Mouse (Mus musculus): Measurements from ENCODE around the gene Hoxa3. TPM values are rescaled to one million over a fixed set of nuclear protein-coding genes. Genes with fewer than 3 reads are reported as not detected.

The Hoxa3 gene
- polyA plus RNA-seq, 1 experiment = not detected

DNA sequence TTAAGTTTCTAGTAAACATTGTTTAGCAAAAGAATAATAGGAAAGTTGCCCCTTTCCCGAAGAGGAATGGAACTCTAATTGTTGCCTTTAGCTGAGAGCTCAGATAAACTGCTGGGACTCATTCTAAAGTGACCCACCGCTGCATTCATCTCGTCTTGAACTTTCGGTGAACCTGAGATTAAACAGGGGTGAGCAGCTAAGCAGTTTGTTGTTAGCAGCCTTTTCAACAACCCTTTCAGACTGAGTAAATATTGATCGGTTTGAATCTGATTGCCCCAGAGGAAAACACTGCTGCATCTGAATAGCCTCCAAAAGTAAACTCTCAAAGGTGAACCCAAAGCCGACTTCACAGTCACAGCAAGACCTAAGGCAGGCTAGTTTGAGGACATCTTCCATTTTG is 59.9 kb downstream of the Hoxa3 start:
- TF ChIP-seq CTCF (IDR thresholded peaks at IDR 0.05; ENCODE audit: extremely low read depth, insufficient read depth, low read length) = no peak
- TF ChIP-seq POLR2A (IDR thresholded peaks at IDR 0.05; ENCODE audit: extremely low read depth, insufficient read depth, low read length) = no peak
- Histone ChIP-seq H3K4me1 (ENCODE audit: control insufficient read depth, insufficient read depth, low read length) (no peaks in the 10 kb centered on the region), H3K4me3 (ENCODE audit: insufficient read depth, low read length) (no peak overlapping the region), H3K27ac (ENCODE audit: insufficient read depth, low read length) (no peak overlapping the region)

DNA sequence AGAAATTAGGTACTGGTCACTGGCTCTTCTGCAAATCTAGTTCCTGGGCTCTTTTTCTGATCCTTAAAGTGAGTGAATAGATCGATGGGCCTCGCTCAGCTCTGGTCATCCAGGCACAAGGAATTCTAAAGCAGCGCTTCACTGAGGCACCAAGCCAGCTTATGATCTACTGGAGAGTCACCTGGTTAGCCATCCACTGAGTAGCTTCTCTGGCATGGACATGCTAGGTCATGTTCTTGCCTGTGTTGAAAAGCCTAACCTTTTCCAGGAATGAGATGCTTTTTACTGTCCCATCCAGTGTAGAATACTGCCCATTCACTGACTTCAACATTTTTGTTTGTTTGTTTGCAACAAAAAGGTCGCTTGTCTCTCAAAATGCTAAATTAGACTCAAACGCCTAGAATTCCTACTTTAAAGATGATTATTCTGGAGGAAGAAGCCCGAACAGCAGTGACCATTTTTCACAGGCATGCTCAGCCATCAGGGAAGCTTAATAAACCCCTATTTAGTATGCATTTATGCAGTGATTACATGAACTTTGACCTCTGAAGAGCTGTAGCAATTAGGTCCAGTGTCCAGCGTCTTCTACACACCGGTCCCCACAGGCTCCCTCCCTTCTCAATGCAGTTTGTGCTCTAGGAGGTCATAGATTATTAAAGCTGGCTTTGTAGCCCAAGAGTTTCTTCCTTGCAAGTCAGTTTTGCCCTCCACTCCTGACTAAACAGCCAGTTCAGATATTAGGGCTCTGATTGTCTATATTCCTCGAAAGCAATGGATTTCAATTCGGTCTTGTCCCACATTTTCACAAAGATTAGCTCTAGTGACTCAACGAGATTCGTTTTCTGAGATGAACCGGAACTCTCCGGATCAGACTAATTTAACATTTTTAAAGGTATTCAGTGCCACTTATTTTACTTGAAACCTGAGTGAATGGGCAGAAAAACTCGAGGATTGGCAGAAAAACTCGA is 60.6 kb downstream of the Hoxa3 start:
- Histone ChIP-seq H3K4me1 (ENCODE audit: control insufficient read depth, insufficient read depth, low read length) (no peaks in the 10 kb centered on the region), H3K4me3 (ENCODE audit: insufficient read depth, low read length) (no peak overlapping the region), H3K27ac (ENCODE audit: insufficient read depth, low read length) (no peak overlapping the region)
- no peak for TF ChIP-seq CTCF (IDR thresholded peaks at IDR 0.05; ENCODE audit: extremely low read depth, insufficient read depth, low read length)
- TF ChIP-seq POLR2A (IDR thresholded peaks at IDR 0.05; ENCODE audit: extremely low read depth, insufficient read depth, low read length) = no peak

DNA sequence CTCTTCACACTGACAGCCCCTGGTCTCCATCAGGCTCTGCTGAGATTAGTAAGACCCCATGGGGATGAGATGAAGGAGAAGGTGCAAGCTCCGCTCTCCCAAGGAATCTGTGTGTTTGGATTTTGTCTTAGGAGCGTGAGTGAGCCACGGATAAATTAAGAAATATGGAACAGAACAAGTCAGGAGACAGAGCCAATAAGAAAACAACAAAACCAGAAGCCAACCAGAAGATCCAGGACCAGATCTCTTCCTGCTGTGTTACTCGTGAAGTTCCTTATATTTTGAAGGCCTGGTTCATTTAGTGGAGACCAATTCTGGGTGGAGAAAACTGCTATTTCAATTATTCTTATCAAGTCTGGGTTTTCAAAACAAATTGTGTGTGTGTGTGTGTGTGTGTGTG is 61.6 kb downstream of the Hoxa3 start:
- Histone ChIP-seq H3K4me3 (ENCODE audit: insufficient read depth, low read length) (no peak overlapping the region), H3K27ac (ENCODE audit: insufficient read depth, low read length) (no peak overlapping the region), H3K4me1 (ENCODE audit: control insufficient read depth, insufficient read depth, low read length) (no peaks in the 10 kb centered on the region)
- TF ChIP-seq POLR2A (IDR thresholded peaks at IDR 0.05; ENCODE audit: extremely low read depth, insufficient read depth, low read length) = no peak
- no peak for TF ChIP-seq CTCF (IDR thresholded peaks at IDR 0.05; ENCODE audit: extremely low read depth, insufficient read depth, low read length)

DNA sequence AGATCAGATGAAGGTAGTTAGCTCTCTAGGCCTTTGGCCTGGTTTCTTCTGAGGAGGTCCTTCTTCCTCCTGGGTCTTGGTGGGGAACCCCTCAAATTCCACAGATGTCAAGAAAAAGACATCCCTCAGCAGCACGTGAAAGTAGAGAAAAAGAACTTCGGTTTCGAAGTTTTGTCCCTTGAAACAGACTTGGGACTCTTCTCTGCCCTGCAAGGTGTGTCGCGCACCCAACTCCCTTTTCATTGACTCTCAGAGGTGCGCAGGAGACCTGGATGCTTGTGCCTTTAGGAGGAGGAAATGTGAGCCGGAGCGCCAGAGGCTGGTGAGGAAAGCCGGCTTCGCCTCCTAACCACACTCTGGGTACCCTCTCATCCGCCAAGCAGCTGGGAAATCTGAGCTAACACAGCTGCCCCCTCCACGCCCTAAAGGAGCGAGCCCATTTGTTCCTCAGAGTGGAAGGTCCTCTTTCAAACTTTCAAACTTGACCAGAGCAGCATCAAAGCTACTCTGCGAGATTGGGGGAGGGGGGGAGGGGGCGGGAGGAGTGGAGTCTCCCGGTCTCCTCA is 62.7 kb downstream of the Hoxa3 start:
- H3K4me3 ChIP-seq (ENCODE audit: insufficient read depth, low read length) = no peak overlapping the region
- H3K27ac ChIP-seq (ENCODE audit: insufficient read depth, low read length) = no peak overlapping the region
- TF ChIP-seq POLR2A (IDR thresholded peaks at IDR 0.05; ENCODE audit: extremely low read depth, insufficient read depth, low read length) = no peak
- TF ChIP-seq CTCF (IDR thresholded peaks at IDR 0.05; ENCODE audit: extremely low read depth, insufficient read depth, low read length) = no peak
- H3K4me1 ChIP-seq (ENCODE audit: control insufficient read depth, insufficient read depth, low read length) = no peaks in the 10 kb centered on the region

DNA sequence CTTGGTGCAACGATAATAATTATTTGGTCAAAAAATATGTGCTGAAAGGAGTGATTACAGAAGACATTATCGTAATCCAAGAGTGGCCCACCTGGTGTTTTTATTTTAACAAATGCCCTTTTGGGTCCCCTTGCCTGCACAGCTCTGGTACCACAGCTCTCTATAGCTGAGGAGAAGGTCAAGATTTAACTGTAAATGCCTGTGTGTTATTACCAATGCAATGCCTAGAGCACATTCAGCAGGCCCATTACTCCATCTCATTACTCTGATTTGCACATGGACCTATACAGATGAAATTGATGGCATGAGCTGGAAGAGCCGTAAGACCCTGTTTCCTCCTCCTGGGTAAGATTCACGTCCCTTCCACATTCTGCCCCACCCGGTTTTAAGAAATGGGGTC is 74.0 kb downstream of the Hoxa3 start:
- no peak for TF ChIP-seq CTCF (IDR thresholded peaks at IDR 0.05; ENCODE audit: extremely low read depth, insufficient read depth, low read length)
- no peak for TF ChIP-seq POLR2A (IDR thresholded peaks at IDR 0.05; ENCODE audit: extremely low read depth, insufficient read depth, low read length)

DNA sequence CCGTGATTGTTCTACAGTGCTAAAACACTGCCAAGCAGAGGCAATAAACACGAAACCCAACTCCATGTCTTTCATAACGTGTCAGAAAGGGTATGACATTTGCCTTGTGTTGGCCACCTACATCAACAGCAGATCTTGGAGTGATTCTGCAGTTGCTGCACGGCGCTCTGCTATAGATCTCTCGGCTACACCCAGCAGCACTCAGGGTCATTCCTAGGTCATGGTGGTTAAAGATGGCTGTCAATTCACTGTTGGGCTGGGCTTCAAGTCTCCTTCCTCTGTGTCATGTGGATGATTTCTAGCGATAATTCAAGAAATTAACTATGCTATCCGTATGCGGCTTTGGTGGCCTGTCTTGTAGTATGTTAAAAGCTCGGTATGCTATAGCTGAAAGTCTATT is 74.6 kb downstream of the Hoxa3 start:
- H3K4me1 ChIP-seq (ENCODE audit: control insufficient read depth, insufficient read depth, low read length) = no peaks in the 10 kb centered on the region
- TF ChIP-seq CTCF (IDR thresholded peaks at IDR 0.05; ENCODE audit: extremely low read depth, insufficient read depth, low read length) (no peak), POLR2A (IDR thresholded peaks at IDR 0.05; ENCODE audit: extremely low read depth, insufficient read depth, low read length) (no peak)
- no peak overlapping the region for H3K4me3 ChIP-seq (ENCODE audit: insufficient read depth, low read length)
- no peak overlapping the region for H3K27ac ChIP-seq (ENCODE audit: insufficient read depth, low read length)

More for the DNA sequence above, 74.0 kb downstream of the Hoxa3 start:
- no peaks in the 10 kb centered on the region for H3K4me1 ChIP-seq (ENCODE audit: control insufficient read depth, insufficient read depth, low read length)
- H3K4me3 ChIP-seq (ENCODE audit: insufficient read depth, low read length) = no peak overlapping the region
- H3K27ac ChIP-seq (ENCODE audit: insufficient read depth, low read length) = no peak overlapping the region

DNA sequence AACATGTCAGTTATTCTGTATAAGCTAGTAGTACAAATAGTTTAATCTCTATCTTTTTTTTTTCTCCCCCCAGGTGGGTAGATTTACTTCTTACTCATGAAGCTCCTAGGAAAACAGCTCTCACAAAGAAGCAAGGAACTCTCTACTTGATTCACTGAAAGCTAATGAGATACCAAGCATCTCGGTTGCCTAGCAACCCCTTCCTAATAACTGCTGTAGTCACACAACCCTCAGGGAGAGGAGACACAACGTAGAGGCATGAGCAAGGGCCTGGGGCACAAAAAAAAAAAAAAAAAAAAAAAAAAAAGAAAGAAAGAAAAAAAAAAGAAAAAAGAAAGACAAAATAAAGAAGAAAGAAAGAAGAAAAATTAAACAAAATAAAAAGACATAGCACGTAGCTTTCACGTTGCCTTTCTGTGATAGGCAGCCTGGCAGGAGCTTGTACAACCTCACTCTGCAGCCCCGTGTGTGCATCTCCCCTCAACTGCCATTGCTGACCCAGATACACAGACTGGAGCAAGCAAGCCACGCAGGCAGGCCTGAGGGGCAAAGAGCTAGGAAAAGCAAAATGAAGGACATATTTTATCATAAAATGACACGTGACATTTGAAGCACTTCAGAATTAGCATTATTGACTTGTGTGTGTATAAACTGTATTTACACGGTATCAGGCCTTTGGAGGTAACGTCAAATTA is 75.1 kb downstream of the Hoxa3 start:
- H3K27ac ChIP-seq (ENCODE audit: insufficient read depth, low read length) = no peak overlapping the region
- H3K4me1 ChIP-seq (ENCODE audit: control insufficient read depth, insufficient read depth, low read length) = no peaks in the 10 kb centered on the region
- no peak overlapping the region for H3K4me3 ChIP-seq (ENCODE audit: insufficient read depth, low read length)
- TF ChIP-seq CTCF (IDR thresholded peaks at IDR 0.05; ENCODE audit: extremely low read depth, insufficient read depth, low read length) (no peak), POLR2A (IDR thresholded peaks at IDR 0.05; ENCODE audit: extremely low read depth, insufficient read depth, low read length) (no peak)

DNA sequence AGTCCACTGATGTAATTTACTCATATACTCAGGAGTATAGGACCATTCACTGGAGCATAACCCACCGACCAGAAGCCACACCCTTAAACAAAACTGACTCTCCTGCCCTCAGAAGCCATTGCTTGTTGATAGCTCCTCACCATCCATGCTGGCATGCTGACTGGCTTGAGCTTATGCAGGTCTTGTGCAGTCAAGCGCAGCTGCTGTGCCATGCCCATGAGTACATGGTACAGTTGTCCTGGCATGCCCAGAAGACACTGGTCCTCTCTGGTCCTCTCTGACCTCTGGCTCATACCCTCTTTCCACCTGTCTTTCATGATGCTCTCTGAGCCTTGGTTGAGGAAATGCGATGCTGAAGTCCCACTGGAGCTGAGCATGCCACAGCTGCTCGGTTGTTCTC is 89.5 kb downstream of the Hoxa3 start:
- TF ChIP-seq POLR2A (IDR thresholded peaks at IDR 0.05; ENCODE audit: extremely low read depth, insufficient read depth, low read length) (no peak), CTCF (IDR thresholded peaks at IDR 0.05; ENCODE audit: extremely low read depth, insufficient read depth, low read length) (no peak)
- Histone ChIP-seq H3K27ac (ENCODE audit: insufficient read depth, low read length) (no peak overlapping the region), H3K4me1 (ENCODE audit: control insufficient read depth, insufficient read depth, low read length) (no peaks in the 10 kb centered on the region), H3K4me3 (ENCODE audit: insufficient read depth, low read length) (no peak overlapping the region)

DNA sequence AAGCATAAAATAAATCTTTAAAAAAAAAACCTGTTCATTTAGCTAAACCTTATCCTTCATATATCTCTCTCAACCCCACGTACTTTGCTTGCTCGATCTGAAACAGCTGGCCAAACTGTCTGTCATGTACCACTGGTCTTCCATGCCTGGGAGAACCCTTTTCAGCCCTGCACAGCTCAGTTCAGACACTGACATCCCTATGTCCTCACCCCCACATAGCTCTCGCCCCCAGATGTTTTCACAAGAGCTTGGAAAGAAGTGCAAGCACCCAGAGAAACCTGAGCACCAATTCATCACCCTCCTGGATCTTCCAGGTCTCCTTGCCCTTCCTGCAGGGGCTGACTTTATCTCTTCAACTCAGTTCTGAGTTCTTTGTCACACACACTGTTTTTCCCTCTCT is 92.0 kb downstream of the Hoxa3 start:
- TF ChIP-seq POLR2A (IDR thresholded peaks at IDR 0.05; ENCODE audit: extremely low read depth, insufficient read depth, low read length) (no peak), CTCF (IDR thresholded peaks at IDR 0.05; ENCODE audit: extremely low read depth, insufficient read depth, low read length) (no peak)
- H3K4me1 ChIP-seq (ENCODE audit: control insufficient read depth, insufficient read depth, low read length) = no peaks in the 10 kb centered on the region
- no peak overlapping the region for H3K4me3 ChIP-seq (ENCODE audit: insufficient read depth, low read length)
- H3K27ac ChIP-seq (ENCODE audit: insufficient read depth, low read length) = no peak overlapping the region

Other genes with a start within 250 kb of the Hoxa3 start
- 10.3 and 10.9 TPM in 2 replicates for gene Skap2, start 200.8 kb downstream of the Hoxa3 start, polyA plus RNA-seq (2012; rRNA removed)
- gene Hoxa1, start 55.0 kb downstream of the Hoxa3 start, polyA plus RNA-seq (2012; rRNA removed) = not detected in 2 replicates
- gene Hoxa2, start 48.5 kb downstream of the Hoxa3 start, polyA plus RNA-seq (2012; rRNA removed) = not detected in 2 replicates
- not detected in 2 replicates for gene 5730596B20Rik, start 35.8 kb downstream of the Hoxa3 start, polyA plus RNA-seq (2012; rRNA removed)
- gene Hoxa4, start 21.6 kb downstream of the Hoxa3 start, polyA plus RNA-seq (2012; rRNA removed) = not detected in 2 replicates
- gene Hoxa5, start 8.7 kb downstream of the Hoxa3 start, polyA plus RNA-seq (2012; rRNA removed) = not detected in 2 replicates
- not detected in 2 replicates for gene Hoxa6, start 4.6 kb downstream of the Hoxa3 start, polyA plus RNA-seq (2012; rRNA removed)
- not detected in 2 replicates for gene Gm28308, start within 50 bp of the Hoxa3 start, polyA plus RNA-seq (2012; rRNA removed)
- gene Hoxa7, start 8.5 kb upstream of the Hoxa3 start, polyA plus RNA-seq (2012; rRNA removed) = 0.04 TPM in 1 of 2 replicates, not detected in the other
- not detected in 2 replicates for gene Hoxa9, start 17.8 kb upstream of the Hoxa3 start, polyA plus RNA-seq (2012; rRNA removed)
- gene Hoxa10, start 27.5 kb upstream of the Hoxa3 start, polyA plus RNA-seq (2012; rRNA removed) = not detected in 2 replicates
- gene Hoxa11, start 32.5 kb upstream of the Hoxa3 start, polyA plus RNA-seq (2012; rRNA removed) = not detected in 2 replicates
- not detected in 2 replicates for gene Hoxa13, start 47.5 kb upstream of the Hoxa3 start, polyA plus RNA-seq (2012; rRNA removed)
- not detected in 2 replicates for gene Evx1, start 100.2 kb upstream of the Hoxa3 start, polyA plus RNA-seq (2012; rRNA removed)